Mouse (Mus musculus): ENCODE results near the gene Phf21a. TPM values are rescaled to one million over a fixed set of nuclear protein-coding genes. Genes with fewer than 3 reads are reported as not detected.

Phf21a gene
- polyA plus RNA-seq, 1 experiment: 36.8 TPM

- Histone ChIP-seq H3K27me3 (replicated peaks; ENCODE audit: control insufficient read depth, insufficient read depth, low read length) (no peaks in the 10 kb centered on the region), H3K27ac (ENCODE audit: insufficient read depth, low read depth, low read length) (no peak overlapping the region), H3K36me3 (ENCODE audit: control insufficient read depth, insufficient read depth, low read length) (peaks cover 9% of the 10 kb centered on the region), H3K4me3 (ENCODE audit: insufficient read depth, low read depth, low read length) (no peak overlapping the region), H3K4me1 (ENCODE audit: control insufficient read depth, insufficient read depth, low read length) (no peaks in the 10 kb centered on the region)
- no peak for DNase-seq
- no peak for TF ChIP-seq CTCF (conservative IDR thresholded peaks at IDR 0.05; ENCODE audit: insufficient read depth, insufficient read length, low read depth, low read length)
- TF ChIP-seq POLR2A (IDR thresholded peaks at IDR 0.05; ENCODE audit: low read depth, low read length): no peak
- WGBS: 92% methylated on average over 9 of the region's 9 CpGs
Observed at GRCm38 (mm10) chr2:92229973-92230372, 137.1 kb downstream of the Phf21a start.

GRCm38 (mm10) chr2:92231706-92232105 is 138.8 kb downstream of the Phf21a start:
- TF ChIP-seq POLR2A (IDR thresholded peaks at IDR 0.05; ENCODE audit: low read depth, low read length) (no peak), CTCF (conservative IDR thresholded peaks at IDR 0.05; ENCODE audit: insufficient read depth, insufficient read length, low read depth, low read length) (no peak)
- H3K27me3 ChIP-seq (replicated peaks; ENCODE audit: control insufficient read depth, insufficient read depth, low read length): no peaks in the 10 kb centered on the region
- H3K36me3 ChIP-seq (ENCODE audit: control insufficient read depth, insufficient read depth, low read length): peaks cover 10% of the 10 kb centered on the region
- H3K4me3 ChIP-seq (ENCODE audit: insufficient read depth, low read depth, low read length): no peak overlapping the region
- DNase-seq: no peak
- H3K27ac ChIP-seq (ENCODE audit: insufficient read depth, low read depth, low read length): no peak overlapping the region
- H3K4me1 ChIP-seq (ENCODE audit: control insufficient read depth, insufficient read depth, low read length): no peaks in the 10 kb centered on the region

GRCm38 (mm10) chr2:92234768-92235332 is 141.9 kb downstream of the Phf21a start:
- Histone ChIP-seq H3K27ac (ENCODE audit: insufficient read depth, low read depth, low read length) (no peak overlapping the region), H3K36me3 (ENCODE audit: control insufficient read depth, insufficient read depth, low read length) (peaks cover 8% of the 10 kb centered on the region)
- TF ChIP-seq CTCF (conservative IDR thresholded peaks at IDR 0.05; ENCODE audit: insufficient read depth, insufficient read length, low read depth, low read length): no peak

GRCm38 (mm10) chr2:92240299-92240698 is 147.4 kb downstream of the Phf21a start:
- Histone ChIP-seq H3K4me3 (ENCODE audit: insufficient read depth, low read depth, low read length) (no peak overlapping the region), H3K27ac (ENCODE audit: insufficient read depth, low read depth, low read length) (no peak overlapping the region), H3K27me3 (replicated peaks; ENCODE audit: control insufficient read depth, insufficient read depth, low read length) (no peaks in the 10 kb centered on the region), H3K36me3 (ENCODE audit: control insufficient read depth, insufficient read depth, low read length) (no peaks in the 10 kb centered on the region; the same call in 1 of the 2 replicates), H3K4me1 (ENCODE audit: control insufficient read depth, insufficient read depth, low read length) (no peaks in the 10 kb centered on the region)
- WGBS: 62% methylated on average over 2 of the region's 2 CpGs
- no peak for DNase-seq
- no peak for TF ChIP-seq POLR2A (IDR thresholded peaks at IDR 0.05; ENCODE audit: low read depth, low read length)
- no peak for TF ChIP-seq CTCF (conservative IDR thresholded peaks at IDR 0.05; ENCODE audit: insufficient read depth, insufficient read length, low read depth, low read length)

More at GRCm38 (mm10) chr2:92234768-92235332, 141.9 kb downstream of the Phf21a start:
- H3K4me3 ChIP-seq (ENCODE audit: insufficient read depth, low read depth, low read length): no peak overlapping the region
- 70% methylated on average over 5 of the region's 5 CpGs for WGBS
- H3K4me1 ChIP-seq (ENCODE audit: control insufficient read depth, insufficient read depth, low read length): no peaks in the 10 kb centered on the region
- H3K27me3 ChIP-seq (replicated peaks; ENCODE audit: control insufficient read depth, insufficient read depth, low read length): no peaks in the 10 kb centered on the region
- DNase-seq: no peak

- H3K27ac ChIP-seq (ENCODE audit: insufficient read depth, low read depth, low read length): no peak overlapping the region
- H3K4me3 ChIP-seq (ENCODE audit: insufficient read depth, low read depth, low read length): no peak overlapping the region
- H3K36me3 ChIP-seq (ENCODE audit: control insufficient read depth, insufficient read depth, low read length): no peaks in the 10 kb centered on the region; the same call in 1 of the 2 replicates
- no peaks in the 10 kb centered on the region for H3K4me1 ChIP-seq (ENCODE audit: control insufficient read depth, insufficient read depth, low read length)
- WGBS: 96% methylated on average over 2 of the region's 2 CpGs
- no peak for DNase-seq
- no peaks in the 10 kb centered on the region for H3K27me3 ChIP-seq (replicated peaks; ENCODE audit: control insufficient read depth, insufficient read depth, low read length)
- no peak for TF ChIP-seq CTCF (conservative IDR thresholded peaks at IDR 0.05; ENCODE audit: insufficient read depth, insufficient read length, low read depth, low read length)
- TF ChIP-seq POLR2A (IDR thresholded peaks at IDR 0.05; ENCODE audit: low read depth, low read length): no peak
Observed at GRCm38 (mm10) chr2:92240816-92241215, 147.9 kb downstream of the Phf21a start.

- WGBS: 76% methylated on average over 3 of the region's 3 CpGs
- no peaks in the 10 kb centered on the region for H3K27me3 ChIP-seq (replicated peaks; ENCODE audit: control insufficient read depth, insufficient read depth, low read length)
- no peaks in the 10 kb centered on the region for H3K4me1 ChIP-seq (ENCODE audit: control insufficient read depth, insufficient read depth, low read length)
- TF ChIP-seq POLR2A (IDR thresholded peaks at IDR 0.05; ENCODE audit: low read depth, low read length) (no peak), CTCF (conservative IDR thresholded peaks at IDR 0.05; ENCODE audit: insufficient read depth, insufficient read length, low read depth, low read length) (no peak)
- no peak for DNase-seq
- no peak overlapping the region for H3K4me3 ChIP-seq (ENCODE audit: insufficient read depth, low read depth, low read length)
- no peak overlapping the region for H3K27ac ChIP-seq (ENCODE audit: insufficient read depth, low read depth, low read length)
- no peaks in the 10 kb centered on the region; the same call in 1 of the 2 replicates for H3K36me3 ChIP-seq (ENCODE audit: control insufficient read depth, insufficient read depth, low read length)
Observed at GRCm38 (mm10) chr2:92241317-92241716, 148.4 kb downstream of the Phf21a start.

- no peak for DNase-seq
- H3K27me3 ChIP-seq (replicated peaks; ENCODE audit: control insufficient read depth, insufficient read depth, low read length): no peaks in the 10 kb centered on the region
- H3K36me3 ChIP-seq (ENCODE audit: control insufficient read depth, insufficient read depth, low read length): no peaks in the 10 kb centered on the region; the same call in none of the 2 replicates
- H3K4me1 ChIP-seq (ENCODE audit: control insufficient read depth, insufficient read depth, low read length): no peaks in the 10 kb centered on the region
- no peak for TF ChIP-seq POLR2A (IDR thresholded peaks at IDR 0.05; ENCODE audit: low read depth, low read length)
- no peak for TF ChIP-seq CTCF (conservative IDR thresholded peaks at IDR 0.05; ENCODE audit: insufficient read depth, insufficient read length, low read depth, low read length)
- H3K4me3 ChIP-seq (ENCODE audit: insufficient read depth, low read depth, low read length): no peak overlapping the region
- WGBS: 96% methylated on average over 1 of the region's 1 CpGs
- no peak overlapping the region for H3K27ac ChIP-seq (ENCODE audit: insufficient read depth, low read depth, low read length)
Observed at GRCm38 (mm10) chr2:92246112-92246511, 153.2 kb downstream of the Phf21a start.

Measured in kidney, adult 2 months (tissue).